Mouse (Mus musculus): ENCODE measurements around the gene Tmem40.

The Tmem40 gene

DNA sequence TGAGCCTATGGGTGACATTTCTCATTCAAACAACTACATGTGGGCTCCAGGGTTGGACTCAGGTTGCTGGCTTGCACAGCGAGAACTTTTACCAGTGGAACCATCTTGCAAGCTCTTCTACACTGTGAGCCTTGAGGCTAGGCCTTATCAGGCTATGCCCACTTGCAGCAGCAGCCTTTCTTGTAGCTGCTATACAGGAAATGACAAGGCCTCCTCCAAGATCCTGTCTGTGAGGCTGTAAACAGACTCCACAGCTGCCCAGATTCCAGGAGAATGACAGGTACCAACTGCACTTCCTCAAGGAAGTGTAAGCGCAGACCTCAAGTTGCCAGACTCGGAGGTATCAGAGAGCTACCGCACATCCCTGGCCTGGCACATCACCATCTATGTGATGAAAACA lies 6.0 kb upstream of the Tmem40 start:
- peak; percentile 27 for DNase-seq

DNA sequence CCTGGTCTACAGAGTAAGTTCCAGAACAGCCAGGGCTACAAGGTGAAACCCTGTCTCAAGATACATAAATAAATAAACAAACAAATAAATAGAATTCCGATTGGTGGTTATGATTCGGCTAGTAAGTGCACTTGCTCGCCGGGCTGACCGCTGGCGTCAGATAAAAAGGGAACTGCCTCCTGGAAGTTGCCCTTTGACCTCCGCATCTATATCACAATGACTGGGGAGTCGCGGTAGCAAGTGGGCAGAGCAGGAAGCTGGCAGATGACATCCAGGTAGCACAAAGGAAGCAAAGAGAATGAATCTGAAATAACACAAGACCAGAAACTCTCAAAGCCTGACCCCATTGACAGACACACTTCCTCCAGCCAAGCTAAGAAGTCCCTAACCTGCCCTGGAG lies 5.1 kb upstream of the Tmem40 start:
- no peak for DNase-seq

DNA sequence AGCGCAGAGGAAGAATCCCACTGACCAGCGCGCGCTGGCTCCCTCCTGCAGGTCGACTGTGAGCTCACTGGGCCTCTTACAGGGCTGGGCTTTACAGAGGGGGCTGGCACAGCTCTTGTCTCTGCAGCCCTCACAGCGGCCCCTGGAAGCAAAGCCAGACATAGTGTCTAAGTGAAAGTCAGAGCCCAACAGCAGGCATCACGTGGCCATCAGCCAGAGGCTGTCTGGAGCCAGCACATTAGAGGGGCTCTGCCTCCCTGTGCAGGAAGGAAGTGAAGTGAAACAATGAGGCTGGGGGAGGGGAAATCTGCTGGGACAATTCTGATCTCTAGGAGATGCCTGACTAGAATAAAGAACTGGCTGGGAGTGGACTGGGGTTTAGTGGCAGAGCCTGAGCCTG lies 2.0 kb upstream of the Tmem40 start:
- DNase-seq: peak; percentile 71

DNA sequence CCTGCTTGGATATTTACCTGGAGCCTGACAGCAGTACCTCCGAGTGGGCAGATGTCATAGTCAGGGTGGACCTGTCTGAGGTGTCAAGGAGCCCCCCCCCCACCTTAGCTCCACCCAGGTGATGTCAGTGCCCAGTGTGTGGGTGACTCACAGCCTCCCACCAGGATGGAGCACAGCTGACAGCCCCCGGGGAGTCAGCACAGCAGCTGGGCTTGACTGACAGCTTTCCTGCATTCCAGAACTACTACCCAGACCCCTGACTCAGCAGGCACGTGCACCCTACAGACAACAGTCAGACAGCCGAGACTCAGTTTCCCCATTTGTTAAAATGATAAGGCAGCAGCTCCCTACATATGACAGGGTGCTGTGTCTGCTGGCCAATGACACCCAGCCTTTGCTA lies 1.2 kb downstream of the Tmem40 start:
- no peak for DNase-seq

DNA sequence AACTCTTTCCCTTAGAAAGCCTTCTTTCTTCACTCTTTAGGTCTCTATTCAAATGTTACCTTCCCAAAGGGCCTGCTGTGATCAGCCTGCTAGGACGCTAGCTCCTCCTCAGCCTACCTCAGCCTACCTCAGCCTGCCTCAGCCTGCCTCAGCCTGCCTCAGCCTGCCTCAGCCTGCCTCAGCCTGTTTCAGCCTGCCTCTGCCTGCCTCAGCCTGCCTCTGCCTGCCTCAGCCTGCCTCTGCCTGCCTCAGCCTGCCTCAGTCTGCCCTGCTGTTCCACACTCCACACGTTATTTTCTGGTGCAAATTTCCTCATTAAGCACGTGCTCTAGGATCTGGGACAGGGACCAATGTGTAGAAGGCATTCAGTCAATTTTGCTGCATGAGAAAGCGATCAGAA lies 2.1 kb downstream of the Tmem40 start:
- DNase-seq: no peak

DNA sequence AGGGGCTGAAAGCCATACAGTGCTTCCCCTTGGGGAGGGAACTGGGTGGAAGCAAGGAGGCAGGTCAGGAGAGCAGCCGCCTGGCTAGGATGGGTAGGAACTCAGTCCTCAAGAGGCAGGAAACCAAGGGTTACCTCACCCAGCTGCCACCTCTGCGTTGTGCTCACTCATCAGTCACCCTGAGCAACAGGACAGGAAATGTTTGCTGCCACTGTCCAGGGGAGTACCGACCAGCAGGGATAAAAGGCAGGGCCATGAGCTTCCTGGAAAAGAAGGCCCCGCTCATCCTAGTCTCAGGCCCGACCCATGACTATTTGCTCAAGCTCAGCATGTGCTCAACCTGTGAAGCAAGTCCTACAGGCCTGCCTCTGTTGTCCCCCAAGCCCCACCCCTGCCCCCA lies 2.7 kb downstream of the Tmem40 start:
- DNase-seq: no peak

DNA sequence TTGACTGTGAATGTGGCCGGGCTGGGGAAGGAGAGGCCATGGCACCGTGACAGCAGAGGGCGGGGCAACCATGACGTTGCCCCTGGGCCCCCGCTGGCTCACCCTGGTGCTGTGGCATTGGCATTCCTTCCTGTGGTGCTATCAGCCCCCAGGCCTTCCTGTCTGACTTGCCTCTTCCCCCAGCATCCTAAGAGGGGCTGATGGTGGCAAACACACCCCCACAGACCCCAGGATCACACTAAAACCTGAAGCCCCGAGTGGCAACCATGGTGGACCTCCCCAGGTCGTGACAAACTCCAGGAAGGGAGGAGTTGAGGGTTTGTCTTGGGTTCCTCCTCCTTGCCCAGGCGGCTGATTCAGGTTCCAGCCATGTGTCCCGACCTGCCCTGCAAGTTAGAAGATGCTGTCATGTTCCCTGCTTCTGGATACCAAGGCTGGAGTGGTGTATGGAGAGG lies 3.2 kb downstream of the Tmem40 start:
- no peak for DNase-seq

DNA sequence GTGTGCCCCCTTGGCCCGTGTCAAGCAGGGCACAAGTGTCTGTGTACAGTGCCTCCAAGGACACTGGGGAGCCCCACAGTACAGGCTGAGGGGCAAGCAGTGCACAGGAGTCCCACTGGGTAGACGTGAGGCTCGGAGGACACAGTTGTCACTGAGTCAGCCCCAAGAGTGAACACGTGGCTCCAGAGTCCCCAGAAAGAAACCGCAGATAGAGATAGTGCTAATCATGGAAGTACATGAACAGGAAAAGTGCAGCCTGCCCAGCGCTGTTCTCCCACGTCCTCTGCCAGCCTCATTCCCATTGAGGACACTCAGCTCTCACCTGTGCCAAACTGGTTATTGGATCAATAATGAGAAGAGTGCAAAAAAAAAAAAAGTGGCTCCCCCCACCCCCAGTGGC lies 6.7 kb downstream of the Tmem40 start:
- no peak for DNase-seq

DNA sequence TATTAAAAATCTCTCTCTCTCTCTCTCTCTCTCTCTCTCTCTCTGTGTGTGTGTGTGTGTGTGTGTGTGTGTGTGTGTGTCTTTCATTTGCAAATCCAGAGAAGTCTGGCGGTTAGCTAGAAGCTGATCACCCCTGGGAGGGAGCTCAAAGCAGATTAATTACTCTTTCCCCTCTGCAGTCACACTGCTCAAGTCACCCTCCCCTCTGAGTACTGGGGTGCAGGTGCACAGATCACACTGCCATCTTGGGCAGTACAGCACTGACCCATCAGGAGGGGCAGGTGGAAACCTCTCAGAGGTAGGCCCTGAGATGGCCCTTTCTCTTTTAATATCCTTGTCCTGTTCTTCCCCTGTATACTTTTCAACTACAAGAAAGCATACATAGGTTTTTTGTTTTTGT lies 15.9 kb downstream of the Tmem40 start:
- DNase-seq: no peak

DNA sequence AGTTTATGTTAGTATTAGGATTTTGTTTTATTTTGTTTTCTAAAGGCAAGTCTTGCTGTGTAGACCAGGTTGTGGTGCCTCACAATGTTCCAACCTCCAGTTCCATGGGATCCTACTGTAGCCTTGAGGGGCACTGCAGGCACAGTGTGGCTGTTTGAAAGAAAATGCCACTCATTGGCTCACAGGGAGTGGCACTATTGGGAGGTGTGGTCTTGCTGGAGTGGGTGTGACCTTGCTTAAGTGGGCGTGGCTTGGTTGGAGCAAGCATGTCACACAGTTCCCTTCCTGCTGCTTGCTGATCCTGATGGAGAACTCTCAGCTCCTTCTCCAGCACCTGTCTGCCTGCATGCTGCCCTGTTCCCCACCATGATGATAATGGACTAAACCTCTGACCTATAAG lies 18.6 kb downstream of the Tmem40 start:
- DNase-seq: no peak

DNA sequence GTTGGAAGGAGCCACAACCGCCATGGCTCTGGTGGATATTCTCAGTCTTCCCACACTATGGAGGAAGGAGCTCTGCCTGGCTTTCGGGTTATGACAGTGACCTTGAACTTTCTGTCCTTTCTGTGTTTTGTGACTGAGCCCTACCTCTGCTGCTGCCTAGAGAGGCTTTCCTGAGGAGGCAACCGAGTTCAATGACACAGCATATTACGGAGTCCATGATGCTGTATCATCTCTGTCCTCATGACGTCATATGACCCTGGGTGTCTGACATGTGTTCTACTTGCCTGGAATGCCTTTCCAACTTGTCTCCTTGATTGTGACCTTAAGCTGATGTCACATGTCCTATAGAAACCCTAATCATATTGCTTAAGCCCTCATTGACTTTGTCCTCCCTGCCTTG lies 23.2 kb downstream of the Tmem40 start:
- no peak for DNase-seq

DNA sequence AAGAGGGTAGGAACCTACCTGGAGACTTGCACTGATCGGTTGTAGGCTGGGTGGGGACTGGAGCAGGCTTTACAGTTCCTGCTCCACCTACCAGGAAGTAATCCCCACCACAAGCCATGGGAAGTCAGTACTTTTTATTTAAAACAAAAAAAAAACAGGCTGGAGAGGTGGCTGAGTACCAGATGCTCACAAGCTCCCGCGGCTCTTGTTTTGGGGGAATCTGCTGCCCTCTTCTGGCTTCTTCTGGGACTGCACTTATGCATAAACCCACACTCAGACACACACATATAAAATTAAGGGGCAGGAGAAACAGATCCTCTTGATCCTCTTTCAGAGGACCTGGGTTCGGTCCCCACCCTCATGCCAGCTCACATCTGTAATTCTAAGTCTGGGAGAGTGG lies 27.3 kb downstream of the Tmem40 start:
- peak; percentile 42 for DNase-seq

DNA sequence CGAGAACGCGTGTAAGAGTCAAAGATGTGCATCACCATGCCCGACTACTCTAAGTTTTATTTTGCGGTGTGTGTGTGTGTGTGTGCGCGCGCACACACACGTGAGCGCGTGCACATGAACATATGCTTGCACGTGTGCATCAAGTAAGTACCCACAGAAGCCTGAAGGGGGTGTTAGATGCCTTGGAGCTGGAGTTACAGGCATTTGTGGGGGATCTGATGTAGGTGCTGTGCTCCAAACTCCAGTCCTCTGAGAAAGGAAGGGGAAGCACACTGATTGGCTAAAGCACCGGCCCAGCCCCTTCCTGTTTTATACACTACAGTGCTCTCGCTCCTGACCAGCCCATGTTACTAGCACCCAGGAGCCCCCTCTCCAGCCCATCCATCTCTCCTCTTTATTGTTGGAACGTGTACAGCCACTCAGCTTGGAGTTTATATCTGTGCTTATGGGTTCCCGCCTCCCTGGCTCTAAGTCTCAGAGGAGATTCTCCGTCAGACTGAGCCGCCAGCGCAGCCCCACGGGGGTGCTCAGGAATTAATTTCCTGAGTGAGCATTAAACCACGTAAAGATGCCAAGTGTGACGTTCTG lies 29.8 kb downstream of the Tmem40 start:
- no peak for DNase-seq

DNA sequence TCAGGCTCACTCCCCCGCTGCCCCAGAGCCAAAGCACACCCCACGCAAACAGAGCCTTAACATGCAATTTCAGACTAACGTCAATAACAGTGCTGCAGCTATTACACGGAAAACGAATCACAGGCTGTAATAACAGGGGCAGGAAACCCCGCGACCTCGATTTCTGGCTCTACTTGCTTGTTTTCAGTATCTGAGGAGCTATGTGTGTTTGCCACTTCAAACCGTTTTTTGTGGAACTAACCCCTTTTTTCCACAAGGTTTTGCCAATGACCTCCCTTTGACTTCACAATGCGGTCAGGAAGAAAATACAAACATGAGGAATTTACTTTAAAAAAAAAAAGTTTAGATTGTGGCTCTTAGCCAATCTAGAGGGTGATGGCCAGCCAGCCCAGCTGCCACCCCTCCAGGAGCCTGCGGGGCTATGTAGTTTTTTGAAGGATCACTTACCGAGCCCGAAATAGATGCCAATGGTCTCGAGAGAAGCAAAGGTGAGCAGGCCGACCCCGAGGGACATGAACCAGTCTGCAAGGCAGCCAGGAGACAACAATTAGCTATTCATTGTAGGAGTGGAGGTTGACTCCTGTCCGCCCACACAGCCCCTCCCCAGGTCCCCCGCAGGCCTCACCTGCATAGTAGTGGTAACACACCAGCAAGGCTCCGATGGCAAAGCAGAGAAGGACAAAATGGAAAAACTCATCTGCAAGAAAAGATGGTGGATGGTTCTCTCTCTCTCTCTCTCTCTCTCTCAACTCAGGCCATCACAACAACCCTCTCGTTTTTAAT lies 31.5 kb downstream of the Tmem40 start:
- no peak for DNase-seq

DNA sequence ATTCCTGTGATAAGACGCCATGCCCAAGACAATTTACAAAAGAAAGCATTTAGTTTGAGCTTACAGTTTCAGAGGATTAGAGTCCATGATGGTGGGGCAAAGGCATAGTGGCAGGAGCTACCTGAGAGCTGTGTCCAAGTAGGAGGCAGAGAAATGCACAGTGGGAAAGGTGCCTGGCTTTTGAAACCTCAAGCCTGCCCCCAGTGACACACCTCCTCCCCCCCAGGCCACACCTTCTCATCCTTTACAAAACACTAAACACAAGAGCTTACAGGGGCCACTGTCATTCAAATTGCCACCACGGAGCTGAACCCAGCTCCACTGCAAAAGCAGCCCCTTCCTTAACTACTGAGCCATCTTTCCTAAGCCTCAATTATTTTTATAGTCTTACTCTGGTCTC lies 34.6 kb downstream of the Tmem40 start:
- no peak for DNase-seq

DNA sequence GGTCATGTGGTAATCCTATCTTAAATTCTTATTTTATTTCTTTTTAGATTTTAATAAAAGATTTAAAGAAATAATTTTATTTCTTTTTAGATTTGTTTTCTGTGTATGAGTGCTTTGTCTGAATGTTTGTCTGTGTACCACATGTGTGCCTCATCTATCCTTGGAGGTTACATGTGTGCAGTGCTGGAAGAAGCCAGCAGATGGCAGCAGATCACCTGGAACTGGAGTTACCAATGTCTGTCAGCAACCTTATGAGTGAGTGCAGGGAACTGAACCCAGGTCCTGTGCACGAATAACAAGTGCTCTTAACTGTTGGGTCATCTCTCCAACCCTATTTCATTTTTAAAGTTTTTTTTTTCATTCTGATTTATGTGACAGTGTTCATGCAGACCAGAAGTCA lies 35.1 kb downstream of the Tmem40 start:
- DNase-seq: peak; percentile 77

DNA sequence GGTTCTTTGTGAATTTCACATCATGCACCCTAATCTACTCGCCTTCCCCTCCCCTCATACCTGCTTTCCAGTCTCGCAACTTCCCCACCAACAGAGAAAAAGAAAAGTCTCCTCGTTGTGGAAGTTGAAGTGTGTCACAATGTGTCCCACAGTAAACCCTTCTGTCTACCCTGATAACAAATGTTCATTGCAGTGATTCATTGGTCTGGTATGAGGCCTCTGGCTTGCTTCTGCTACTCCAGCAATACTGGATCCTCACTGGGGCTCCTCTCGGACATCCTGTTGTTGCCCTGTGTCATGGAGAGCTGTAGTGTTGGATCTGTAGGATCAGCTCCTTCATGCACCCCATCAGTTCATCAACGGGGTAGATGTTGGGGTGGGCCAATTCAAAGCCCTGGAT lies 40.0 kb downstream of the Tmem40 start:
- DNase-seq: no peak

DNA sequence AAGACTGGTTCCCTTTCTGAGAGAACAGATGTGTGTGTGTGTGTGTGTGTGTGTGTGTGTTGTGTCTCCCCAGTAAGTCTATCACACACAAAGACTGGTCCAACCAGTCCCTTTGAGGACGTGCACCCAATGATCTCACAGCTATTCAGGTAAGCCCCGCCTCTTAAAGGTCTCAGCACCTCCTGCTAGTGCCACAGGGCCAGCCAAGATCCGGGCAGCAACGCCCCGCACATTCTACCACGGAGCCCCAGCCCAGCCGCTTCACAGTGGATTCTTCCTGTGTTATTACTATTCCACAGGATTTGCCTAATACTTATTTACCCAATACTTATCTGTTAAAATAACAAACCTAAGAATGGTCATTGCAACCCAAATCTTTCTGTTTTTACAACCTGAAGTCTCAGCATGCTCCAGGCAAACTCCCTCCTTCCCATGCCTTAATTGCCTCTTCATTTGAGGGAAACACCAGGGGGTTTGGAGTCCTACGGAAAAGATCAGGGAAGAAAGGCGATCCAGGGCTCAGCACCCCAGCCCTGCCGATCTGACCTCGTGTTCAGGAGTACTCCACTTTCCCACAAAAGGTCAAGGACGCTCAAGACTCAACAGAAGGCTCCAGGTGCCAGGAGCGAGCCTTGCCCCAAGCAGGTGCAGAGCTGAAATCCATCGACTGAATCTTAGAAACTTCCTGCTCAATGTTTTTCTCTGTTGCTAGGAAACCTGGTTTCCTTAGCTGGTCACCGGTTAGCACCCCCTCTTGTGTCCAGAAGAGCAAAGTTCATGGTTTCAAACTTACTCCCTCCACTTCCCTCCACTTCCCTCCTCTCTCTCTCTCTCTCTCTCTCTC lies 44.3 kb downstream of the Tmem40 start:
- peak; percentile 59 for DNase-seq

DNA sequence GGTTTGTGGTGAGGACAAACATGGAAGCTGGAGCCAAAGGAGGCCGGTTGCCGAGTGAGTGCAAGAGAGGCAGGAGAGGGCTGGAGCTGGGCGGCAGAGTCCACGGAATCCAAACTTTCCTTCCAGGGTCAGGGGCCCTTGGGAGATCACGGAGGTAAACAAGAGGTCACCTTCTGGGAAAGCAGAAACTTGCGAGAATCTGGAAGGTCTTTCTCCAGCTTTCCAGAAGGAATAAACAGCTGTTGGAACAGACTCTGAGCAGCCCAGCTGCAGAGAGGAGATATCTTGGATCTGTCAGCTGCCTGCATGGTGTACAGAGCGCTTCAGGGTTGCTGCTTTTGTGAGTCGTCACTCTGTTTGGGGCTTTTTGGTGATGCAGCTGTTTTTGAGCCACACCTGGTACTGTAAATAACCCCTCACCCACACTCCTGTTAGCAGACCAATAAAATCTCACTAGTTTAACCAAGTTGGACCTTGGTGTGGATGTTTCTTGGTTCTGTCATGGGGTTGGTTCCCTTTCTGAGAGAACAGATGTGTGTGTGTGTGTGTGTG lies 45.0 kb downstream of the Tmem40 start:
- DNase-seq: peak; percentile 36

DNA sequence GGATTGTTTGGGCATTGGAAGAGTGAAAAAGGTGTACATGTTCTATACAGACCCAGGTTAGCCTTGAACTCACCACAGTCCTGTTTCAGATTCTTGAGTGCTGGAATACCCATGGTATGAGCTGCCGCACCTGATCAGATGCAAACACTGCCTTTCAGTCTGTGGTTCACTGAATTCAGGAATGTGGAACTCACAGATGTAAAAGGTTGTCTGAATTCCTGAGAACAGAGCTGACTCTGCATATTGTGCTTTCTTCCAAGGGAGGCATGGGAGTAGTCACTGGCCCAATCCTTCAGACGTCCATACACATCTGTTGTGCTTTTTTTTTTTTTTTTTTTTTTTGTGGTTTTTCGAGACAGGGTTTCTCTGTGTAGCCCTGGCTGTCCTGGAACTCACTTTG lies 50.9 kb downstream of the Tmem40 start:
- no peak for DNase-seq

DNA sequence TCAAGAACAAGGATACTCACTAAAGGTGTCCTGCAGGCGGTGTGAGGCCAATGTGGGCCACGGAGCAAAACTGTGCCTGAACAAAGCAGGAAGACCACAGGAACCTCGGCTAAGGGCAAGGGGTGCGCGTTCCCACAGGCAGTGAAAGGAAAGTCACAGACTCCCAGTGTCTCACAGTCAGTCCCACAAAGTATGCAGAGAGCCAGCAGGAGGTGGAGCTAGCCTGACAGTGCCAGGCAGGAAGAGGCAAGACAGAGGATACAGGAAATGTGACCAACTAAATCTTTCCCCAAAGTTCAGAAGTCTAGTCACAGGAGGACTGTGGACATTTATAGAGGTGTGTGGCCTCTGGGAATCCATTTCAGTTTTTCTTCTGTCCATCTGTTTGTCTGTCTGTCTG lies 59.3 kb downstream of the Tmem40 start:
- no peak for DNase-seq

DNA sequence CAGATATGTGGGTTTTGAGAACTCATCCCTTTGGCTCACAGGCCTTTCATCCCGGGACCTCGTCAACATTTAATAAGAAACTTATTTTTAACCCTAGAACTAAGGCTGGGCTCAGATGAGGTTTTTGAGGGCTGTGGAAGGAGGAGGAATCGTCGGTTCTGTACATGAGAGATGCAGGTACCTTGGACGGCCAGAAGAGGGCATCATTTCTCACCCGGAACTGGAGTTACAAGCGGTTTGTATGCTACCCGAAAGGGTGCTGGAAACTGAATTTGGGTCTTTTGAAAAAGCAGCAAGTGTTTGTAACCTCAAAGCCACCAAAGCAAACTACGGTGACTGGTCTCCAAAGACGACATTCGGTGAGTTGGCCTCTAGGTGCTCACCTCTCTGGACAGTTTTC lies 60.9 kb downstream of the Tmem40 start:
- peak; percentile 18 for DNase-seq

DNA sequence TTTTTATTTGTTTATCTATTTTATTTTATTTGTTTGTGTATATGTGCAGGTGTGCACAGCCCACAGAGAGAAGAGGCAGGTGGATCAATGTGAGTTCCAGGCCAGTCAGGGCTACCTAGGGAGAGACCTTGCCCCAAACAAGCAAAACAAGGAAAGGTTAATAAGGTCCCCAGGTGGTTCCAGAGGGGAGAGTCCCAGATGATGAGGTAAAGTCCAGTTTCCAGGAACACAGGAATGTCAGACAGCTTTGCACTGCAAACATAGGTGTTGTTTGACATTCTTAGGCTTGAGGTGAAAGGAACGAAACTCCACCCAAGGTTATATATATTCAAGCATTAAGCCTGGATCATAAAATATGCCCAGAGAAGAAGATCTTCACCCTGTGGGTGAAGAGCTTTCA lies 61.4 kb downstream of the Tmem40 start:
- no peak for DNase-seq

DNA sequence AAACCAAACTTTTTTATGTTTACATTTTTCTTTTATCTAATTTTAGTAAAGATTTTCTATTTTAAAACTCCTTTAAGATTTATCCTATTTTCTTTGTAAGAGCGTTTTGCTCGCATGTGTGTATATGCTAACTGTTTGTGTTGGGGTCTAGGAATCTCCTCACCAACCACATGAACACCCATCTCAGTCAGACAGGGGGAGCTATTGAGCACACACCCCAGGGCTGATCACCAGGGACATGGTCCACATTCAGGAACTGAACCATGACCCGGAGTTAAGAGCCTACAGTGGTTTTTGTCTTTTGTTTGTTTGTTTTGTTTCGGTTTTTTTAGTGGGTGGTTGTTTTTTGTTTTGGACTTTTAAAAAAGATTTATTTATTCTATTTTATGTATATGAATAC lies 63.5 kb downstream of the Tmem40 start:
- DNase-seq: peak; percentile 38

All from thymus, postnatal 25 days (tissue).